Mouse (Mus musculus) bone marrow, adult 2 months (tissue): ENCODE data around the gene Tmcc3.

Experiments
- CTCF ChIP-seq: fragments of 200-500 bp; IDR thresholded peaks from 2 replicates; pipeline ENCODE4 v1.5.1; 2011; ENCODE audit warnings: low read length, control low read depth; ENCODE audit not compliant: control insufficient read depth, insufficient read depth
- POLR2A ChIP-seq: fragments of 200-500 bp; IDR thresholded peaks from 2 replicates; pipeline ENCODE4 v1.6.1; 2011; ENCODE audit warnings: low read depth, mild to moderate bottlenecking, control low read depth, low read length, borderline replicate concordance; ENCODE audit not compliant: control insufficient read depth

DNA sequence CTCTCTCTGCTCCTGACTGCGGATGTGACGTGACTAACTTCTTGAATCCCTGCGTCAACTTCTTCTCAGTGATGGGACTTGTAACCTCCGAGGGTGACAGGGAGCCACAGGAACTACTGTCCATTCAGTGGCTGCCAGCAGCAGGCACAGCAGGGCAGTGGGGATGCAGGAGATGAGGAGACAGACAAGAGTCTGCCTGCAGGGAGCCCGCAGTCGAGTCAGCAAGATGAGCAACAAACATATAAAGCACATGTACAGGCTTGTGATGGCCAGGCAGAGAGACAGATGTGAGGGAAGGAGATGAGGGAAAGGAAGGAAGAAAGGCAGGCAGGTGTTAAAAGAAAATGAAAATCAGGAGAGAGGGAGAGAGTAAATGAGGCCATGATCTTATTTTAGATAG, 308.8 kb downstream of the Tmcc3 start:
- TF ChIP-seq CTCF, result no peak
- TF ChIP-seq POLR2A, result no peak
